Mouse (Mus musculus): ENCODE data around the gene Ptchd1. TPM values are rescaled to one million over a fixed set of nuclear protein-coding genes. Genes with fewer than 3 reads are reported as not detected.

The Ptchd1 gene
- polyA plus RNA-seq (2012; ENCODE audit: insufficient read depth, low replicate concordance) = not detected in 2 replicates

DNA sequence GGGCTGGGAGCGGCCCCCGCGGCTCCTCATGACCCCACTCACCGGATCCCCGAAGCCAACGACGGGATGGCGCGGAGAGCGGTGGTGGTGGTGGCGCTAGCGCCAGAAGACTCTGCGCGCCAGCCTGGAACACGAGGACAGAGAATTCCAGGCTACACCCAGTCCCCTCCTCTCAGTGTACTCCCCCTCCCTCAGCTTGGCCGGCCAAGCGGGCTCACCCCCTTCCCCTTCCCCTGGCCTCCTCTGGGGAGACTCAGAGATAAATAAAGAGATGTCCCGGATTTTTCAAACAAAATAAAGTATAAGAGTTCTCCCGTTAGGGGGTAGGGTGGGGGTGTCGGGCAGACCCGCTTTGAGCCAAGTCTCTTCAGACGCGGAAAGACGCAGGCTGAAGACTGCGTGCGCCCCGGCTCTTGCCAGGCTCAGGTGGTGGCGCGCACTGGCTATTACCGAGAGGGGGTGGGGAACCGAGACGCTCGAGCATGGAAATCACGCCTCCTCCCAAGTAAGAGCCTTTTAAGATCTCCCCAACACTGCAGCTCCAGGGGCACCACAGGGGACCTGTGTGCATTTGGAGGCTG lies at the start of gene Ptchd1:
Gene Ptchd1, minus strand, starts transcription at position 114 of the 581 bp plus-strand sequence.
- peaks cover 6% of the 10 kb centered on the region; the same call in 1 of the 2 replicates for H3K4me1 ChIP-seq
- H3K36me3 ChIP-seq (replicated peaks; ENCODE audit: low read length) = no peaks in the 10 kb centered on the region
- no peak for TF ChIP-seq GATA1 (IDR thresholded peaks at IDR 0.05; ENCODE audit: borderline replicate concordance, low read length)
- TF ChIP-seq FLI1 (IDR thresholded peaks at IDR 0.05; ENCODE audit: low read length) = no peak
- peaks cover 15% of the 10 kb centered on the region for H3K9me3 ChIP-seq
- peak within 1 kb of the TSS; percentile 74 for H3K4me3 ChIP-seq (replicated peaks)
- H3K27me3 ChIP-seq (replicated peaks) = peaks cover 52% of the 10 kb centered on the region

DNA sequence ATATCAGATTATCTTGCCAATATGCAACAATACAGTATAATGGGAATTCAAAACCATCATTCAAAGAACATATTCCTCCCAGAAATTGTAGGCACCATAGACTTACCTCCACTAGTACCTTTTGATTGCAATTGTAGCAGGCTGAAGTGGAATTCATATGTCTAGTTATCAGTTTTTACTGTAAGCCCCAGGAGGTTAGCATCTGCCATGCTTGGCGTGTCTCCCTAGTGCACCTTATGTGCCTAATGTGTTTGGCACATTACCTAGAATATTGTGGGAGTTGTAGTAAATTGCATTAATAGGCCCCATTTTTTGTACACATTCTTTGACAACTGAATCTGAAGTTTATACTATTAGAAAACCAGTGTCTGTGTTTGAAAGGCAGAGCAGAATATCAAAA lies 34.4 kb upstream of the Ptchd1 start:
- no peaks in the 10 kb centered on the region for H3K36me3 ChIP-seq (replicated peaks; ENCODE audit: low read length)
- no peak overlapping the region for H3K4me3 ChIP-seq (replicated peaks)
- no peaks in the 10 kb centered on the region for H3K4me1 ChIP-seq
- H3K9me3 ChIP-seq = no peaks in the 10 kb centered on the region
- TF ChIP-seq FLI1 (IDR thresholded peaks at IDR 0.05; ENCODE audit: low read length) (no peak), GATA1 (IDR thresholded peaks at IDR 0.05; ENCODE audit: borderline replicate concordance, low read length) (no peak)
- peaks cover 2% of the 10 kb centered on the region for H3K27me3 ChIP-seq (replicated peaks)

- H3K4me3 ChIP-seq (replicated peaks) = no peak overlapping the region
- H3K4me1 ChIP-seq = no peaks in the 10 kb centered on the region
- H3K36me3 ChIP-seq (replicated peaks; ENCODE audit: low read length) = no peaks in the 10 kb centered on the region
- TF ChIP-seq FLI1 (IDR thresholded peaks at IDR 0.05; ENCODE audit: low read length) (no peak), GATA1 (IDR thresholded peaks at IDR 0.05; ENCODE audit: borderline replicate concordance, low read length) (no peak)
- H3K27me3 ChIP-seq (replicated peaks) = no peaks in the 10 kb centered on the region
- H3K9me3 ChIP-seq = no peaks in the 10 kb centered on the region
Observed at GRCm38 (mm10) chrX:155645975-155646374, 22.4 kb upstream of the Ptchd1 start.

DNA sequence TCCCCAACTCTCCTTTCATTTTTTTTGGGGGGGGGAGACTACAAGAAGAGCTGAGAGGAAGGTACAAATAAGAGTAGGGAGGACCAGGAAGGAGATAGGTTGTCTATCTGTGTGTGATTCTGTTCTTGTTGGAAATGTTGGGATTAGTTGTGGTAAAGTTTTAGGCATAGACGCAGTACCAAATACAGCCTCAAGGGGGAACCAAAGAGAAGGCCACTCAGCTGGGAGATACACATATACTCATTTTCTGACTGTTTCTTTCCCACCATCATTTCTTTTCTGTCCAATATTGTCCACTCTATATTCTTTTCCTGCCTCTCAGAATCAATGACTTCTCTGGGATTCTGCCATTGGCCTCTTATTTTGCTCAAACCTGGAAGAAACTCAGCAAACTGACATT lies 20.4 kb upstream of the Ptchd1 start:
- Histone ChIP-seq H3K9me3 (no peaks in the 10 kb centered on the region), H3K36me3 (replicated peaks; ENCODE audit: low read length) (no peaks in the 10 kb centered on the region), H3K4me3 (replicated peaks) (no peak overlapping the region), H3K27me3 (replicated peaks) (no peaks in the 10 kb centered on the region), H3K4me1 (no peaks in the 10 kb centered on the region)
- TF ChIP-seq GATA1 (IDR thresholded peaks at IDR 0.05; ENCODE audit: borderline replicate concordance, low read length) (no peak), FLI1 (IDR thresholded peaks at IDR 0.05; ENCODE audit: low read length) (no peak)

DNA sequence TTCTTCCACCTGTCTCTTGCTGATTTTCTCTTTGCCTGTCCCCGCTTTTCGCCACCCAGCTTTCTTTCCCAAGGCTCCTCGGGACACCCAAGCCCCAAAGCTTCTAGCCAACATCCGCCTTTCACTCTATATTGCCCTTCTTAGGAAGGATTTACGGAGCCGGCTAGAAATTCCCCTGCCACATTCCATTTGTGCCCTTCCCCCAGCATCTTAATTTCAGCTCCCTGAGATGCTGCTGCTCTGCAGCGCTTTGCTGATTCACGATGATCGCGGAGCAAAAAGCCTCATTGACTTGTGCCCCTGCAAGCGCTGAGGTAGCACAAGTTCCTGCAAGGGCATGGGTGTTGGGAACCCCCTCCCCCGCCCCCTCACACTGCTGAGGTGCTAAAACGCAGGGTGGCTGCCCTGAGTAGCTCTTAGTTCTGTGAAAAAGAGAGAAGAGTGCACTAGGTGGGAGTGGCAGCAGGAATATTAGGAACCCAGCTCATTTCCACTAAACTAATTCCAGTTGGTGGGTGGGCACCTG lies 2.1 kb upstream of the Ptchd1 start:
- peaks cover 52% of the 10 kb centered on the region for H3K27me3 ChIP-seq (replicated peaks)

GRCm38 (mm10) chrX:155624895-155625294 lies 1.3 kb upstream of the Ptchd1 start:
- TF ChIP-seq GATA1 (IDR thresholded peaks at IDR 0.05; ENCODE audit: borderline replicate concordance, low read length) (no peak), FLI1 (IDR thresholded peaks at IDR 0.05; ENCODE audit: low read length) (no peak)

More for the DNA sequence above, 2.1 kb upstream of the Ptchd1 start:
- no peak overlapping the region for H3K4me3 ChIP-seq (replicated peaks)
- peaks cover 15% of the 10 kb centered on the region for H3K9me3 ChIP-seq
- H3K36me3 ChIP-seq (replicated peaks; ENCODE audit: low read length) = no peaks in the 10 kb centered on the region
- H3K4me1 ChIP-seq = peaks cover 6% of the 10 kb centered on the region; the same call in 1 of the 2 replicates
- TF ChIP-seq GATA1 (IDR thresholded peaks at IDR 0.05; ENCODE audit: borderline replicate concordance, low read length) = no peak
- no peak for TF ChIP-seq FLI1 (IDR thresholded peaks at IDR 0.05; ENCODE audit: low read length)

GRCm38 (mm10) chrX:155624341-155624841 lies 777 bp upstream of the Ptchd1 start, which contains the start of gene Gm15155:
Gene Gm15155 (plus strand): TSS chrX:155624741.
- peak within 1 kb of the TSS; percentile 38 for H3K4me3 ChIP-seq (replicated peaks)
- peaks cover 52% of the 10 kb centered on the region for H3K27me3 ChIP-seq (replicated peaks)
- peaks cover 15% of the 10 kb centered on the region for H3K9me3 ChIP-seq
- H3K36me3 ChIP-seq (replicated peaks; ENCODE audit: low read length) = no peaks in the 10 kb centered on the region
- peaks cover 6% of the 10 kb centered on the region; the same call in 1 of the 2 replicates for H3K4me1 ChIP-seq
- TF ChIP-seq GATA1 (IDR thresholded peaks at IDR 0.05; ENCODE audit: borderline replicate concordance, low read length) = no peak
- TF ChIP-seq FLI1 (IDR thresholded peaks at IDR 0.05; ENCODE audit: low read length) = no peak

More at GRCm38 (mm10) chrX:155624895-155625294, 1.3 kb upstream of the Ptchd1 start:
- Histone ChIP-seq H3K4me1 (peaks cover 6% of the 10 kb centered on the region; the same call in 1 of the 2 replicates), H3K36me3 (replicated peaks; ENCODE audit: low read length) (no peaks in the 10 kb centered on the region), H3K4me3 (replicated peaks) (peak overlapping the region; percentile 5), H3K9me3 (peaks cover 15% of the 10 kb centered on the region), H3K27me3 (replicated peaks) (peaks cover 52% of the 10 kb centered on the region)

DNA sequence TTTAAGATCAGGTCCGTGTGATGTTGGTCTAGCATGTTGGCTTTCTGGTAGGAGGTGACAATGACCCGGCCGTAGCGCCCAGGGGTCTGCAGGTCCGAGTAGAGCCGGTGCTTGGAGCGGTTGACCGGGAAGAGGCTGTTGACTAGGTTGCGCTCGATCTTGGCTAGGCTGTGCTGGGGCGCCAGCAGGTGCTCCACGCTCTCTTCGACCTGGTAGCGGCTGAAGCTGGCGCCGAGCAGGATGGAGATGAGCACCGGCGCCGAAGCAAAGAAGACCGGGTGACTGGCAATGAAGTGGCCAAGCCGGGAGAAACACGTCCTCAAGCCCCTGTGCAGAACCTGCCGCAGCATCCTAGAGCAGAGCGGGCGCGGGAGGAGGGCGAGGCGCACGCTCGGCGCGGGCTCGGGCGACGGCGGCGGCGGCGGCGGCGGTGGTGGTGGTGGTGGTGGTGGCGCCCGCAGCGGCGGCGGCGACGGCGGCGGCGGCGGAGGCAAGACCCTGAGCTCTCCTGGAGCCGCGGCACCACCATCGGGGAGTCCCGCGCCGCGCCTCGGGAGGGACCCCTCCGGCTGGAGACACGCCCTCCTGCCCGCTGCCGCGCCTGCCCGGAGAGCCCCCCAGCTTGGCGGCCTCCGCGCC lies 534 bp downstream of the Ptchd1 start:
- TF ChIP-seq FLI1 (IDR thresholded peaks at IDR 0.05; ENCODE audit: low read length) = no peak
- no peak for TF ChIP-seq GATA1 (IDR thresholded peaks at IDR 0.05; ENCODE audit: borderline replicate concordance, low read length)
- H3K36me3 ChIP-seq (replicated peaks; ENCODE audit: low read length) = no peaks in the 10 kb centered on the region
- peaks cover 50% of the 10 kb centered on the region for H3K27me3 ChIP-seq (replicated peaks)
- H3K4me1 ChIP-seq = peaks cover 6% of the 10 kb centered on the region; the same call in 1 of the 2 replicates
- H3K4me3 ChIP-seq (replicated peaks) = peak overlapping the region; percentile 74
- peaks cover 15% of the 10 kb centered on the region for H3K9me3 ChIP-seq

DNA sequence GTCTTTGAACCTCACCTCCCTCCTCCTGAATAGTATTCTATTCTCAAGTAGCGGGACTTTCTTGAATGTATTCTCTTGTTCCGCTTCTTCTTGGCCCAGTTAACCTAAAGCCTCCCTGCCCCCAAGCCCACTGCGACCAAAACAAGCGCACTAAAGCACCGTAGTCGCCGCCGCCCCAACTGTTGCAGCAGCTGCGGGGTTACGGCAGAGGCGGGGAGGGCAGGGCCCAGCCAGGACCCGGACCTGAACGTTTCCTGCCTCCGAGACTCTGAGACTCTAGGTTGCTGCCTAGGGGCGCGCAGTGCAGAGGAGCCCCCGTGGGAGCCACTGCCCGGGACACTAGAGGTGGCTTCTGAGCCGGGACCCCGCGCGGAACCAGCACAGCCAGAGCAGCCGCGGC lies 1.1 kb downstream of the Ptchd1 start:
- Histone ChIP-seq H3K9me3 (peaks cover 15% of the 10 kb centered on the region), H3K36me3 (replicated peaks; ENCODE audit: low read length) (no peaks in the 10 kb centered on the region), H3K4me3 (replicated peaks) (peak overlapping the region; percentile 71), H3K27me3 (replicated peaks) (peaks cover 50% of the 10 kb centered on the region), H3K4me1 (peaks cover 6% of the 10 kb centered on the region; the same call in 1 of the 2 replicates)
- TF ChIP-seq GATA1 (IDR thresholded peaks at IDR 0.05; ENCODE audit: borderline replicate concordance, low read length) (no peak), FLI1 (IDR thresholded peaks at IDR 0.05; ENCODE audit: low read length) (no peak)

DNA sequence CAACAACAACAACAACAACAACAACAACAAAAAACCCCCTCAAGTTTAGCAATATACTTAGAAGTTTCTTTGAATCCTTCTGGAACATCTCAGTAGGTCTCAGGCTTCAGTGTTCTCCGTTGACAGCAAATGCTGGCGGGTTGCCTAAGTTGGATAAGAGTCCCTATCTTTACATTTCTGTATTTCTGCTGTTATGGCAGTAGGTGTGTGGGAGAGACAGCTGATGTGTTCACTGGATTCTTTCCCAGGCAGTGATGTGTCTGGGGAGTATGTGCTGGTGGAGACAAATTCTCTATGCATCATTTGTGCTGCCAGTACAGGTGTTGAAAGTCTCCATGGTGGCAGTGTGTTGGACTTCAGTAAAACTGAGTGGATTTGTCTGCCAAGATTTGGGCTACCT lies 22.4 kb downstream of the Ptchd1 start:
- Histone ChIP-seq H3K27me3 (replicated peaks) (no peaks in the 10 kb centered on the region), H3K9me3 (no peaks in the 10 kb centered on the region), H3K36me3 (replicated peaks; ENCODE audit: low read length) (no peaks in the 10 kb centered on the region), H3K4me1 (no peaks in the 10 kb centered on the region), H3K4me3 (replicated peaks) (no peak overlapping the region)
- no peak for TF ChIP-seq FLI1 (IDR thresholded peaks at IDR 0.05; ENCODE audit: low read length)
- no peak for TF ChIP-seq GATA1 (IDR thresholded peaks at IDR 0.05; ENCODE audit: borderline replicate concordance, low read length)

All from megakaryocyte, embryonic 14.5 days (primary cell).